Mouse (Mus musculus) olfactory bulb, adult 2 months (tissue): Measurements from ENCODE around the gene Mmp2.

Source experiments
- CTCF ChIP-seq: fragments of 200-500 bp; IDR thresholded peaks from 2 replicates; pipeline ENCODE4 v1.5.1; 2012; ENCODE audit warnings: low read depth, mild to moderate bottlenecking, low read length, moderate library complexity; ENCODE audit not compliant: insufficient read depth
- POLR2A ChIP-seq: fragments of 200-500 bp; IDR thresholded peaks from 2 replicates; pipeline ENCODE4 v1.6.1; 2012; ENCODE audit warnings: mild to moderate bottlenecking, low read depth, low read length, moderate library complexity; ENCODE audit not compliant: insufficient read depth

DNA sequence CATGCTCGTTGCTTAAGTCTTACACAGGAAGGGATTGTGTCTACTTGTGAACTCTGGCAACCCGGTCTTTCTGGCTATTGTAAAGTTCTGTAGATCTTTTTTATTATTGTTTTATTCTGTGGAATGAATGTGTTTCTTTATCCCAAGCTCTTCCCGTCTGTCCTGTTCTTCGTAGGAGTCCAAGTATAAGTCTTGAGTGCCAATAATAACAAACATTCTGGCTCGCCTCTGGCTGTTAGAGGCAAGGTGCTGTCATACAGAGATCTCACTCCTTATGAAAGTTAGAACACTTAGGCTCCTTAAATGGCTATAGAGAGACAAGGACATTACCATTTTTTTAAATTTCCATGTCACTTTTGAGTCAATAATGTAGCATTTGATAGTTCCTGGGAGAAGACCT is 69.5 kb downstream of the Mmp2 start:
- TF ChIP-seq POLR2A: no peak
- no peak for TF ChIP-seq CTCF
